Mouse (Mus musculus): Measurements from ENCODE around the gene Timp2.

Timp2 gene

GRCm38 (mm10) chr11:118368330-118368729, 12.8 kb upstream of the Timp2 start:
- peak; percentile 54 for DNase-seq

- DNase-seq = no peak
Observed at GRCm38 (mm10) chr11:118366559-118366958, 11.0 kb upstream of the Timp2 start.

- DNase-seq = peak; percentile 7
Observed at GRCm38 (mm10) chr11:118366108-118366507, 10.6 kb upstream of the Timp2 start.

- DNase-seq = peak; percentile 39
Observed at GRCm38 (mm10) chr11:118365171-118365570, 9.6 kb upstream of the Timp2 start.

GRCm38 (mm10) chr11:118364021-118364420, 8.5 kb upstream of the Timp2 start:
- no peak for DNase-seq

GRCm38 (mm10) chr11:118362971-118363518, 7.5 kb upstream of the Timp2 start:
- DNase-seq = peak; percentile 67

- peak; percentile 37 for DNase-seq
Observed at GRCm38 (mm10) chr11:118362501-118362900, 7.0 kb upstream of the Timp2 start.

GRCm38 (mm10) chr11:118360907-118361341, 5.4 kb upstream of the Timp2 start:
- peak; percentile 65 for DNase-seq

- peak; percentile 56 for DNase-seq
Observed at GRCm38 (mm10) chr11:118360491-118360890, 5.0 kb upstream of the Timp2 start.

GRCm38 (mm10) chr11:118355205-118355604, 335 bp downstream of the Timp2 start:
- DNase-seq = peak; percentile 93

GRCm38 (mm10) chr11:118354636-118355191, 826 bp downstream of the Timp2 start:
- peak; percentile 68 for DNase-seq

- DNase-seq = no peak
Observed at GRCm38 (mm10) chr11:118349494-118349893, 6.0 kb downstream of the Timp2 start.

GRCm38 (mm10) chr11:118348877-118349276, 6.7 kb downstream of the Timp2 start:
- peak; percentile 80 for DNase-seq

GRCm38 (mm10) chr11:118348419-118348818, 7.1 kb downstream of the Timp2 start:
- no peak for DNase-seq

- DNase-seq = no peak
Observed at GRCm38 (mm10) chr11:118347911-118348310, 7.6 kb downstream of the Timp2 start.

- no peak for DNase-seq
Observed at GRCm38 (mm10) chr11:118347391-118347790, 8.1 kb downstream of the Timp2 start.

- no peak for DNase-seq
Observed at GRCm38 (mm10) chr11:118346395-118347096, 9.0 kb downstream of the Timp2 start.

GRCm38 (mm10) chr11:118345693-118346092, 9.8 kb downstream of the Timp2 start:
- peak; percentile 44 for DNase-seq

- no peak for DNase-seq
Observed at GRCm38 (mm10) chr11:118343629-118344028, 11.9 kb downstream of the Timp2 start.

GRCm38 (mm10) chr11:118342400-118342981, 13.0 kb downstream of the Timp2 start, which contains the start of gene Cep295nl:
Gene Cep295nl (minus strand): TSS chr11:118342500.
- DNase-seq = no peak

GRCm38 (mm10) chr11:118337491-118338168, 17.9 kb downstream of the Timp2 start:
- no peak for DNase-seq

- DNase-seq = no peak
Observed at GRCm38 (mm10) chr11:118333431-118333830, 22.1 kb downstream of the Timp2 start.

GRCm38 (mm10) chr11:118332376-118332775, 23.2 kb downstream of the Timp2 start:
- no peak for DNase-seq

All from lung, postnatal 14 days (tissue).